Mouse (Mus musculus) heart, postnatal 0 days (tissue): ENCODE results near the gene Adgrg1. TPM values are rescaled to one million over a fixed set of nuclear protein-coding genes. Genes with fewer than 3 reads are reported as not detected.
A peak's percentile ranks its signal among the peaks of the same experiment; 100 is the strongest.

Experiments
- ATAC-seq: fragments of 200-750 bp; cut with Nextera tagmentation; 2 replicates; pipeline ENCODE4 v1.8.0; 2017; ENCODE audit warnings: low read depth, moderate number of reproducible peaks, moderate library complexity; ENCODE audit not compliant: insufficient read depth
- DNase-seq: peaks from one replicate; pipeline ENCODE4 v3.0.0-alpha.2; 2016; ENCODE audit warnings: low spot score
- H3K27ac ChIP-seq: fragments of 300-500 bp; sonication (generic); 2 replicates; pipeline ENCODE4 v1.5.1; 2014; ENCODE audit warnings: low read depth, mild to moderate bottlenecking
- H3K27me3 ChIP-seq: fragments of 300-500 bp; sonication (generic); 2 replicates; pipeline ENCODE4 v1.6.1; 2014; ENCODE audit warnings: low read length, mixed read lengths; ENCODE audit not compliant: control insufficient read depth, insufficient read depth
- H3K36me3 ChIP-seq: fragments of 300-500 bp; sonication (generic); replicated peaks from 2 replicates; pipeline ENCODE4 v1.6.1; 2014; ENCODE audit warnings: low read length, mixed read lengths; ENCODE audit not compliant: control insufficient read depth, insufficient read depth
- H3K4me1 ChIP-seq: fragments of 300-500 bp; sonication (generic); 2 replicates; pipeline ENCODE4 v1.6.1; 2014; ENCODE audit warnings: antibody characterized with exemption; ENCODE audit not compliant: control insufficient read depth, insufficient read depth
- H3K4me2 ChIP-seq: fragments of 300-500 bp; sonication (generic); 2 replicates; pipeline ENCODE4 v1.6.1; 2014; ENCODE audit warnings: low read depth, mild to moderate bottlenecking, low read length, moderate library complexity
- H3K4me3 ChIP-seq: fragments of 300-500 bp; sonication (generic); 2 replicates; pipeline ENCODE4 v1.5.1; 2014; ENCODE audit warnings: low read depth, low read length
- H3K9ac ChIP-seq: fragments of 300-500 bp; sonication (generic); replicated peaks from 2 replicates; pipeline ENCODE4 v1.6.1; 2014; ENCODE audit warnings: low read depth, low read length, mixed read lengths
- H3K9me3 ChIP-seq: fragments of 300-500 bp; sonication (generic); replicated peaks from 2 replicates; pipeline ENCODE4 v1.6.1; 2016; ENCODE audit warnings: low read length; ENCODE audit not compliant: control insufficient read depth
- CTCF ChIP-seq: IDR thresholded peaks from 2 replicates; pipeline ENCODE4 v1.5.1; 2016; ENCODE audit warnings: antibody characterized with exemption, control low read depth, low read depth
- EP300 ChIP-seq: IDR thresholded peaks from 2 replicates; pipeline ENCODE4 v1.6.1; 2016; ENCODE audit warnings: antibody characterized with exemption, low read depth
- WGBS: fragments of 180-500 bp; shearing (Covaris S2); extraction: QIAGEN DNeasy Blood & Tissue Kit; methylation state at CpG from one replicate; pipeline ENCODE4 v1.1.7; 2014; 5-methylcytosine and 5-hydroxymethylcytosine counted together
- polyA plus RNA-seq: library from polyadenylated mRNA; unstranded; fragments of >200 nt; fragmentation: Nextera tagmentation; extraction: Ambion mirVana; gene quantifications from 2 replicates; pipeline ENCODE4 v1.2.1, GENCODE M21; 2015
- total RNA-seq: library from RNA; depleted of rRNA; stranded (reverse); fragments of >200 nt; gene quantifications from 2 replicates; pipeline ENCODE4 v1.2.3, GENCODE M21; 2014; ENCODE audit warnings: low replicate concordance

Gene Adgrg1
- total and polyA plus RNA-seq, 2 experiments from 2014 or later, result 6.6 to 19.2 TPM

DNA sequence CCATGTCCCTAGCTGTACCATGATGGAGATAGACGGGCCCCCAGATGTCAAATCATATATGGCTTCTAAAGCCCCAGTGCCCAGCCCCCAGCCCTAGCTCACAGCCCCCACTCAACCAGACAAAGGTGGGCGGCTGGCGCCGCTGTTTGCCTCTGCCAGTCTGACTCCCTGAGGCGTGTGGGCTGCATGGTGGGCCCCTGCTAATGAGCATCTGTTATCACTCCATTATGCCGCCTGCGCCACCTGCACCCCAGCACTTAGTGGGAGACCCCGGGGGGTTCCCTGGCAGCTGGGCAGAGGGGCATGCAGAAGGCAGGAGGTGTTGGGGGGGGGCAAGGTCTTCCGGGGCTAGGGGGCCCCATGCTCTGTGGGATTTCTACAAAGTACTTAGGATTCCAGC lies 3.6 kb downstream of the Adgrg1 start:
- no peaks in the 10 kb centered on the region for H3K27me3 ChIP-seq
- no peaks in the 10 kb centered on the region for H3K9me3 ChIP-seq
- H3K27ac ChIP-seq, result no peak overlapping the region
- no peak for DNase-seq
- peak overlapping the region; percentile 9; the same call in 1 of the 2 replicates for H3K4me3 ChIP-seq
- H3K9ac ChIP-seq, result no peak overlapping the region
- peak overlapping the region; percentile 54; the same call in 1 of the 2 replicates for H3K4me2 ChIP-seq
- peaks cover 22% of the 10 kb centered on the region; the same call in 1 of the 2 replicates for H3K4me1 ChIP-seq
- TF ChIP-seq CTCF, result no peak
- ATAC-seq, result no peak
- no peaks in the 10 kb centered on the region for H3K36me3 ChIP-seq
- whole genome bisulfite sequencing, result 72% methylated on average over 9 of the region's 9 CpGs

DNA sequence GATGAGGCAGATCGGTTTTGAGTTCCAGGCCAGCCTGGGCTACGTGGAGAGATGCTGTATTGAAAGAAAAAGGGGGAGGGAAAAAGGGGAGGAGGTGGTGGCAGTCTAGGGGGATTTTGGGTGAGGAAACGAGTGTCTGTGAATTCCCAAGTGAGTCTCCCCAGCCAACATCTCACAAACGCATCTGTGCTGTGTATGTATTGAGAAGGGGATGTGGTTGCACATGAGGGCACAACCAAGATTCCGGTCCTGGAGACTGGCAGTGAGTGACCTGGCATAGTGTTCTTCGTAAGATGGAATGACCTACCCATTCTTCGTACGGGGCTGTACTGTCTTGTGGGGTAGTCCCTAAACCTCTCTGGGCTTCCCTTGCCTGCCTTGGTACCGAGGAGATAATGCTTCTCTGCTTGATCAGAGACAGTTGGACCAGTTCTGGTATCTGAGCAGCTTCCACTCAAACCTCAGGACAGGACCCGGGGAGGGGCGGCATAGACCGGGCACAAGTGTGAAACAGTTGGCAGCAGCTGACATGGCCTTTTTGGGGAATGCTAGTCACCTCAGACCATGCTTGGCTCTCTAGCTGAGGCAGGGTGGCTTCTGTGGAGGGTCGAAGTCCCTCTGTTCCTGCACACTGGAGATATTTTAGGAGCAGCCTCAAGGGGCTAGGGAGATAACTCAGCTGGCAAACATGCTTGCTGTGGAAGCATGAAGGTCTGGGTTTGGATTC lies 4.2 kb downstream of the Adgrg1 start:
- DNase-seq (no peak), ATAC-seq (no peak)
- no peaks in the 10 kb centered on the region for H3K27me3 ChIP-seq
- WGBS, result 60% methylated on average over 13 of the region's 13 CpGs
- no peak overlapping the region for H3K27ac ChIP-seq
- no peaks in the 10 kb centered on the region for H3K36me3 ChIP-seq
- peaks cover 28% of the 10 kb centered on the region for H3K4me1 ChIP-seq
- no peak for TF ChIP-seq EP300
- no peak for TF ChIP-seq CTCF
- no peak overlapping the region; the same call in 1 of the 2 replicates for H3K4me2 ChIP-seq
- H3K9ac ChIP-seq, result no peak overlapping the region
- H3K9me3 ChIP-seq, result no peaks in the 10 kb centered on the region
- no peak overlapping the region for H3K4me3 ChIP-seq

DNA sequence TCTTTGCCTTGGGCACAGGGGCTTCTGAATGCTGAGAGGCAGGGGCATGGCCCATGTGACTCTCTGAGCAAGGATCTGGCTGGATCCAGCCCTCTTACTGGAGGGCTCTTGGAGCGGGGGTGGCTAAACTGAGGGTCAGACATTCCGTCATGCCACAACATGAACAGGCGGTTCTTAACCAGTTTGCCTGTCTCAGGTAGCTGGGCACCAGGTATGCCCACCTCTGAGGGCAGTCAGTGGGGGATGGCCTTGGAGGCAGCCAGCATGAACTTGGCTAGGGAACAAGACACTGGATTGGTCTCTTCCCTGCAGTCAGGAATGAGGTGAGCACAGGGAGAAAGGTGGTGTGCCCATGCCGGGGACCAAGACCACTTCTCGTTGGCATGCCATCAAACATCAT lies 5.6 kb downstream of the Adgrg1 start:
- Histone ChIP-seq H3K4me3 (no peak overlapping the region), H3K27me3 (no peaks in the 10 kb centered on the region), H3K4me2 (no peak overlapping the region), H3K9me3 (no peaks in the 10 kb centered on the region), H3K36me3 (no peaks in the 10 kb centered on the region), H3K4me1 (peaks cover 35% of the 10 kb centered on the region), H3K27ac (no peak overlapping the region), H3K9ac (no peak overlapping the region)
- WGBS, result 97% methylated on average over 5 of the region's 5 CpGs
- ATAC-seq, result no peak
- no peak for TF ChIP-seq CTCF
- no peak for TF ChIP-seq EP300
- no peak for DNase-seq

DNA sequence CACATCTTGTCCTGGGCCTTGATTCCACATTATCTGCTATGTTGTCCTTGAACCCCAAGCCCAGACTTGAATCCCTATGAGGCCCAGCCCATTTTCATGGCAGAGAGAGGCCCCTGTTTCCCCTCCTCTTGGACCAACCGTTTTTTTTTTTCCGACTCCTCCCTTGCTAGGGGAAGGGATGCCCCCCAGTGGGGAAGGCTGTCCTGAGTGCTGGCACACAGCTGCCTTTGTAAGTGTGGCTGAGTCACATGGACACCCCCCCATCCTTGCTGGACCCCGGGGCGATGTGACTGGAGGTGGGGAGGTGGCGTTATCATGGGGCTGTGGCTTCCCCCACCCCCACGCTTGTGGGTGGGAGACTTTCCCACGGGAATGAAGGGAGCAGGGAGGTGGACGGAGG lies 6.4 kb downstream of the Adgrg1 start:
- no peak for TF ChIP-seq CTCF
- H3K4me2 ChIP-seq, result no peak overlapping the region
- H3K36me3 ChIP-seq, result no peaks in the 10 kb centered on the region
- no peaks in the 10 kb centered on the region for H3K9me3 ChIP-seq
- H3K27me3 ChIP-seq, result no peaks in the 10 kb centered on the region
- peaks cover 35% of the 10 kb centered on the region for H3K4me1 ChIP-seq
- no peak overlapping the region for H3K4me3 ChIP-seq
- 53% methylated on average over 8 of the region's 8 CpGs for WGBS
- H3K27ac ChIP-seq, result no peak overlapping the region
- no peak for DNase-seq
- ATAC-seq, result no peak
- no peak overlapping the region for H3K9ac ChIP-seq

DNA sequence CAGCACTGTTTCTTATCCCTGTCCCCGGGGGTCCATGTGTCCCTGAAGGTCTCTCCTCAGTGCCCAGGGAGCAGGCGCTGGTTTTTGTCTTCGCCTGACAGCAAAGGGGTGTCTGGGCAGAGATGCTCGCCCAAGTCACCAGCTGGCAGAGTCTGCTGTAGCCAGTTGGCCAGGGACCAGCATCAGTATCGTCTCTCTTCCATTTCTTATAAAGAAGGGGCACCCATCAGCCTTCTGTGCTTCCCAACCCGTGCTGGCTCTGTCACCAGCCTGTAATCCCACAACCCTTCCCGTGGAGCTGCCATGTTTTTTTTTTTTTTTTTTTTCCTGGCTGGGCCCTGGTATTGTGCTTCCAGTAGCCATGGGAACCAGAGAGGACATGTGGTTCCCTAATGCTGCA lies 7.3 kb downstream of the Adgrg1 start:
- no peak overlapping the region for H3K27ac ChIP-seq
- no peaks in the 10 kb centered on the region for H3K36me3 ChIP-seq
- no peaks in the 10 kb centered on the region for H3K27me3 ChIP-seq
- H3K4me1 ChIP-seq, result peaks cover 40% of the 10 kb centered on the region
- 60% methylated on average over 7 of the region's 7 CpGs for WGBS
- DNase-seq (no peak), ATAC-seq (no peak)
- no peaks in the 10 kb centered on the region for H3K9me3 ChIP-seq
- H3K4me3 ChIP-seq, result no peak overlapping the region
- TF ChIP-seq CTCF (no peak), EP300 (no peak)
- H3K9ac ChIP-seq, result no peak overlapping the region
- H3K4me2 ChIP-seq, result no peak overlapping the region

GRCm38 (mm10) chr8:94983146-94983545 lies 8.6 kb downstream of the Adgrg1 start:
- Histone ChIP-seq H3K4me1 (peaks cover 35% of the 10 kb centered on the region), H3K27me3 (no peaks in the 10 kb centered on the region), H3K4me3 (no peak overlapping the region), H3K9ac (no peak overlapping the region), H3K9me3 (no peaks in the 10 kb centered on the region), H3K27ac (no peak overlapping the region), H3K36me3 (no peaks in the 10 kb centered on the region), H3K4me2 (no peak overlapping the region)
- DNase-seq, result no peak
- ATAC-seq, result no peak
- TF ChIP-seq EP300 (no peak), CTCF (no peak)
- 32% methylated on average over 5 of the region's 5 CpGs for WGBS
